Mouse (Mus musculus): ENCODE measurements around the gene Igfbp1.

GRCm38 (mm10) chr11:7228107-7228506, 30.5 kb downstream of the Igfbp1 start:
- TF ChIP-seq CTCF (IDR thresholded peaks at IDR 0.05; ENCODE audit: control insufficient read depth, insufficient read depth, low read length), result no peak
- no peak for TF ChIP-seq POLR2A (IDR thresholded peaks at IDR 0.05; ENCODE audit: borderline replicate concordance, control insufficient read depth, low read depth, low read length)

Data from bone marrow, adult 2 months (tissue).